Mouse (Mus musculus): ENCODE data around the gene Pcif1. TPM values are rescaled to one million over a fixed set of nuclear protein-coding genes. Genes with fewer than 3 reads are reported as not detected.

The Pcif1 gene
- polyA plus RNA-seq, 1 experiment from 2014 or later = 53.4 TPM

Other genes starting within 250 kb of the Pcif1 start
- not detected in 2 replicates for gene Wfdc16, start 240.5 kb upstream of the Pcif1 start, polyA plus RNA-seq (2015; fragmentation: Nextera tagmentation; extraction: Ambion mirVana)
- 0.31 TPM in 1 of 2 replicates, not detected in the other for gene Wfdc10, start 223.3 kb upstream of the Pcif1 start, polyA plus RNA-seq (2015; fragmentation: Nextera tagmentation; extraction: Ambion mirVana)
- not detected in 2 replicates for gene Wfdc9, start 222.7 kb upstream of the Pcif1 start, polyA plus RNA-seq (2015; fragmentation: Nextera tagmentation; extraction: Ambion mirVana)
- not detected in 2 replicates for gene Wfdc11, start 205.2 kb upstream of the Pcif1 start, polyA plus RNA-seq (2015; fragmentation: Nextera tagmentation; extraction: Ambion mirVana)
- gene Wfdc13, start 194.2 kb upstream of the Pcif1 start, polyA plus RNA-seq (2015; fragmentation: Nextera tagmentation; extraction: Ambion mirVana) = not detected in 2 replicates
- gene Spint4, start 180.8 kb upstream of the Pcif1 start, polyA plus RNA-seq (2015; fragmentation: Nextera tagmentation; extraction: Ambion mirVana) = 0.19 TPM in 1 of 2 replicates, not detected in the other
- not detected in 2 replicates for gene Spint5, start 164.0 kb upstream of the Pcif1 start, polyA plus RNA-seq (2015; fragmentation: Nextera tagmentation; extraction: Ambion mirVana)
- 0.74 and 0.77 TPM in 2 replicates for gene Wfdc3, start 133.4 kb upstream of the Pcif1 start, polyA plus RNA-seq (2015; fragmentation: Nextera tagmentation; extraction: Ambion mirVana)
- gene Dnttip1, start 133.3 kb upstream of the Pcif1 start, polyA plus RNA-seq (2015; fragmentation: Nextera tagmentation; extraction: Ambion mirVana) = 51.0 and 51.4 TPM in 2 replicates
- 377 and 382 TPM in 2 replicates for gene Ube2c, start 109.4 kb upstream of the Pcif1 start, polyA plus RNA-seq (2015; fragmentation: Nextera tagmentation; extraction: Ambion mirVana)
- 4.9 and 5.2 TPM in 2 replicates for gene Tnnc2, start 99.3 kb upstream of the Pcif1 start, polyA plus RNA-seq (2015; fragmentation: Nextera tagmentation; extraction: Ambion mirVana)
- gene Snx21, start 93.5 kb upstream of the Pcif1 start, polyA plus RNA-seq (2015; fragmentation: Nextera tagmentation; extraction: Ambion mirVana) = 42.5 and 43.4 TPM in 2 replicates
- gene Acot8, start 74.4 kb upstream of the Pcif1 start, polyA plus RNA-seq (2015; fragmentation: Nextera tagmentation; extraction: Ambion mirVana) = 12.0 and 15.0 TPM in 2 replicates
- gene Zswim3, start 74.2 kb upstream of the Pcif1 start, polyA plus RNA-seq (2015; fragmentation: Nextera tagmentation; extraction: Ambion mirVana) = 4.9 TPM in 2 replicates
- 8.1 and 10.3 TPM in 2 replicates for gene Zswim1, start 56.6 kb upstream of the Pcif1 start, polyA plus RNA-seq (2015; fragmentation: Nextera tagmentation; extraction: Ambion mirVana)
- gene Spata25, start 50.8 kb upstream of the Pcif1 start, polyA plus RNA-seq (2015; fragmentation: Nextera tagmentation; extraction: Ambion mirVana) = not detected in 2 replicates
- 167 and 180 TPM in 2 replicates for gene Ctsa, start 46.4 kb upstream of the Pcif1 start, polyA plus RNA-seq (2015; fragmentation: Nextera tagmentation; extraction: Ambion mirVana)
- gene Neurl2, start 45.8 kb upstream of the Pcif1 start, polyA plus RNA-seq (2015; fragmentation: Nextera tagmentation; extraction: Ambion mirVana) = 43.3 and 47.1 TPM in 2 replicates
- gene Pltp, start 21.6 kb upstream of the Pcif1 start, polyA plus RNA-seq (2015; fragmentation: Nextera tagmentation; extraction: Ambion mirVana) = 14.0 and 71.8 TPM in 2 replicates
- 5.9 and 10.9 TPM in 2 replicates for gene Zfp335, start 32.5 kb downstream of the Pcif1 start, polyA plus RNA-seq (2015; fragmentation: Nextera tagmentation; extraction: Ambion mirVana)
- gene Mmp9, start 61.5 kb downstream of the Pcif1 start, polyA plus RNA-seq (2015; fragmentation: Nextera tagmentation; extraction: Ambion mirVana) = 0.81 and 4.5 TPM in 2 replicates
- gene Slc12a5, start 81.5 kb downstream of the Pcif1 start, polyA plus RNA-seq (2015; fragmentation: Nextera tagmentation; extraction: Ambion mirVana) = 0.21 and 0.53 TPM in 2 replicates
- 38.6 and 44.6 TPM in 2 replicates for gene Ncoa5, start 155.6 kb downstream of the Pcif1 start, polyA plus RNA-seq (2015; fragmentation: Nextera tagmentation; extraction: Ambion mirVana)
- gene Cd40, start 176.3 kb downstream of the Pcif1 start, polyA plus RNA-seq (2015; fragmentation: Nextera tagmentation; extraction: Ambion mirVana) = 6.0 and 9.8 TPM in 2 replicates
- gene 1700025C18Rik, start 211.4 kb downstream of the Pcif1 start, polyA plus RNA-seq (2015; fragmentation: Nextera tagmentation; extraction: Ambion mirVana) = not detected in 2 replicates

All from heart, embryonic 15.5 days (tissue).